Mouse (Mus musculus): Measurements from ENCODE around the gene Nup210.

DNA sequence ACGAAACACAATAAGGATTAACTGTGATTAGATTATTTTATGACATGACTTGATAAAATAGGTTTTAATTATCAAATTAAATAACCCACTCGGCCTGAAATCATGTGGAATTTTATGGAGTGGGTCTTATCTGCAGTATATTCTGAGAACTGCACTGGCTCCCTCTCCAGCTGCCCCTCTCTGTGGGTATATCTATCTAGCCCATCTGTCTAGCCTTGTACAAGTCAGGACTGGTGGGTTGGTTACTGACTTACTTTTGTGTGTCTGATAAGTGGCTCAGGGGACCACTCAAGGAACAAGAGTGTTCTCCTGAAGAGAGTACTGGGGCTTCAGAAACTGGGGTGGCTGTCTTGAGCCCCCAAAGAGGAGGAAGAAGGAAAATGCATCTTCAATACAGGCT lies 109.4 kb downstream of the Nup210 start:
- TF ChIP-seq CTCF (IDR thresholded peaks at IDR 0.05; ENCODE audit: borderline replicate concordance, extremely low read depth, insufficient read depth, insufficient read length) (no peak), POLR2A (IDR thresholded peaks at IDR 0.05; ENCODE audit: borderline replicate concordance, extremely low read depth, insufficient read depth, insufficient read length, poor library complexity, severe bottlenecking) (no peak)

Measured in brain, embryonic 14.5 days (tissue).